Mouse (Mus musculus): ENCODE results near the gene Znhit3. TPM values are rescaled to one million over a fixed set of nuclear protein-coding genes. Genes with fewer than 3 reads are reported as not detected.
A peak's percentile ranks its signal among the peaks of the same experiment; 100 is the strongest.

Gene Znhit3
- total and polyA plus RNA-seq, 3 experiments: 2.4 to 40.2 (median 22.1) TPM

DNA sequence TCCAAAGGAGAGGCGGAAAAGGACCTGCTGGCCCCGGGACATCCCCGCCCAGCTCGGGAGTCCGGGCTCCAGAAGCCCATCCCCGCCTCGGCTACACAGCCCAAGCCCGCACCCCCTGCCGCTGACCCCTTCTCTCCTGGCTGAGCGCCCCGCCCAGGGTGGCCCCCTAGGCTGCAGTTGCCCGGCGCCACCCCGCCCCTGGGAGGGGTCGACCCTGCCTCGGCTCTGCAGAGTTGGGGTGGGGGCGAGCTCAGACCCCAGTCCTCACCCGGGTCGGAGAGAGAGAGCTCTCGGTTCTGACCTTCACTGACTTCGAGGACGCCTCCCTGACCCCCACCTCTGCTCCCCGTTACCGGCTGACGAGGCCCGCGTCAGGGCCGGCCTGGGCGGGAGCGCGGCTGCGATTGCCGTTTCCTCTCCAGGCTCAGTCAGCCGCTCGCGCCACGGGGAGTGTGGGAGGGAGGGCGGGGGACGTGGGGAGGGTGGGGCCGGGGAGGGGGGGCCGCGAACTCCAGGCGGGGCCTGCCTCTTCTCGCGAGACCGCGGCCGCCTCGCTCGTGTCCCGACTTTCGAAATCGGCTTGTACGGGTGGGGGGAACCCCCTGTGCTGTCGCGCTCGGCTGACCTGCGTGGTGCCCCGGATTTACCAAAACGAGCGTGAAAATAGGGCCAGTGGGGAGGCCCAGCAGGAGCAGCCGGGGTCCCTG lies 45.7 kb downstream of the Znhit3 start, which contains the start of gene Ggnbp2:
Gene Ggnbp2 (minus strand): TSS at position 481 of the 707 bp plus-strand sequence.
- ATAC-seq (ENCODE audit: extremely low read depth, insufficient number of reproducible peaks, low FRiP score, poor library complexity, severe bottlenecking) (peak; percentile 18; the same call in 1 of the 2 replicates), DNase-seq (ENCODE audit: low spot score) (peak; percentile 85)
- no peaks in the 10 kb centered on the region for H3K9me3 ChIP-seq (replicated peaks)
- peaks cover 29% of the 10 kb centered on the region for H3K36me3 ChIP-seq (replicated peaks)
- H3K4me3 ChIP-seq (ENCODE audit: low read depth, low read length): peak within 1 kb of the TSS; percentile 97
- H3K4me1 ChIP-seq (ENCODE audit: insufficient read depth, low read depth, low read length): peaks cover 38% of the 10 kb centered on the region
- no peaks in the 10 kb centered on the region for H3K27me3 ChIP-seq (ENCODE audit: insufficient read depth, low read length)
- no peak for TF ChIP-seq TAL1 (conservative IDR thresholded peaks at IDR 0.05; ENCODE audit: low read depth, low read length)
- TF ChIP-seq CTCF (IDR thresholded peaks at IDR 0.05; ENCODE audit: low read depth, low read length): no peak
- no peak for TF ChIP-seq POLR2AphosphoS5 (IDR thresholded peaks at IDR 0.05; ENCODE audit: insufficient replicate concordance, low read depth, low read length)
- TF ChIP-seq GATA2 (IDR thresholded peaks at IDR 0.05; ENCODE audit: borderline replicate concordance, low read depth, low read length): no peak
- no peak for TF ChIP-seq GATA1 (IDR thresholded peaks at IDR 0.05; ENCODE audit: borderline replicate concordance, low read length)

DNA sequence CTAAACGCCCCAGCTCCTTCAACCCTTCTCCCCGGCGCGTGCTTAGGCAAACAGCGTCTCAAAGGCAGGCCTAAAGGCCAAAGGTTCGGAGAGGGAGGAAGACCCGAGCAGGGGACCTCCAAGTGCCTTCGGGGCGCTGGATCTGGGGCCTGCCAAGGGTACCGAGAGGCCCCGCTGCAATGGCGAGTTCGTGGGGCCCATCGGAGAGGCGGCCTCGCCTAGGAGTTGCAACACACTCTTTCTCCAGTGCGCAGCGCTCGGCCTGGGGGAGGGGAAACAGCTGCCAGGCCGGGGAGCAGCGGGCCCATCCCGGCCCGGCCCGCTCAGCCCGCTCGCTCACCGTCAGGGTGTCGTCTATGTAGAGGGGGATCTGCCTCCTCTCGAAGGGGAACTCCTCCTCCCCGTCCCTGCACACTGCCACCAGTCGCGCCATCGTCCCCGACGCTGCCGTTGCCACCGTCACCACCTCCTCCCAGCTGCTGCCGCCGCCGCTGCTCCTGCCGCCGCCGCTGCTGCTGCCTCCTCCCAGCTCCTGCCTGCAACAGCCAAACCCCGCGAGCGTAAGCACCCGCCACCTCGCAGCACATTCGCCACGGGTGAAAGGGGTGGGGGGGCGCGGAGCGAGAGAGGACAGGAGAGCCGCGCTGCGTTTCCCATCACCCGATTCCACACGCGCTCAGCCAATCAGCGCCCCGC lies 46.5 kb downstream of the Znhit3 start:
- DNase-seq (ENCODE audit: low spot score) (peak; percentile 78), ATAC-seq (ENCODE audit: extremely low read depth, insufficient number of reproducible peaks, low FRiP score, poor library complexity, severe bottlenecking) (peak; percentile 68)
- H3K4me3 ChIP-seq (ENCODE audit: low read depth, low read length): peak overlapping the region; percentile 97
- peaks cover 29% of the 10 kb centered on the region for H3K36me3 ChIP-seq (replicated peaks)
- no peaks in the 10 kb centered on the region for H3K27me3 ChIP-seq (ENCODE audit: insufficient read depth, low read length)
- no peaks in the 10 kb centered on the region for H3K9me3 ChIP-seq (replicated peaks)
- TF ChIP-seq CTCF (IDR thresholded peaks at IDR 0.05; ENCODE audit: low read depth, low read length) (no peak), GATA2 (IDR thresholded peaks at IDR 0.05; ENCODE audit: borderline replicate concordance, low read depth, low read length) (no peak), POLR2AphosphoS5 (IDR thresholded peaks at IDR 0.05; ENCODE audit: insufficient replicate concordance, low read depth, low read length) (no peak), TAL1 (conservative IDR thresholded peaks at IDR 0.05; ENCODE audit: low read depth, low read length) (no peak), GATA1 (IDR thresholded peaks at IDR 0.05; ENCODE audit: borderline replicate concordance, low read length) (no peak)
- H3K4me1 ChIP-seq (ENCODE audit: insufficient read depth, low read depth, low read length): peaks cover 44% of the 10 kb centered on the region

DNA sequence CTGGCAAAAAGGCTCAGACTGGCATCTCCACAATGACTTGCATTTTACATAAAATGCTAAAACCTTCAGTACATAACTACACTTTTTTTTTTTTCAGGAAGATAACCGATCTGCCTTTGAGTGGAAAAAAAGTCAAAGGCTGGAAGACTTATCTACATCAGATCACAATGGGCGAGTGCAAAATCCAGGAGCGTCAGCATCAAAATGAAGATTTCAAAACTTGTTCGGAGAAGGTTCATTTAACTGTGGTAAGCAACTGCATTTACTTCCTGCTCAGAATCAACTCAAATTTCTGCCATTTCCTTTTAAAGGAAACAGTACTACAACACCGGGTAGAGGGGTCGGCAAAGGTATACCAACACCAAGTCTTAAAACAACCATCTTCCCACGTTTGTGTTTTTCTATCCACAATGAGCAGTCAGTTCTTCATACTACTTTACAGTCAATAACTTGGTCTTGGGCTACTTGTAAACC lies 47.3 kb downstream of the Znhit3 start:
- Histone ChIP-seq H3K4me3 (ENCODE audit: low read depth, low read length) (peak overlapping the region; percentile 97), H3K36me3 (replicated peaks) (peaks cover 28% of the 10 kb centered on the region)
- no peak for ATAC-seq (ENCODE audit: extremely low read depth, insufficient number of reproducible peaks, low FRiP score, poor library complexity, severe bottlenecking)

DNA sequence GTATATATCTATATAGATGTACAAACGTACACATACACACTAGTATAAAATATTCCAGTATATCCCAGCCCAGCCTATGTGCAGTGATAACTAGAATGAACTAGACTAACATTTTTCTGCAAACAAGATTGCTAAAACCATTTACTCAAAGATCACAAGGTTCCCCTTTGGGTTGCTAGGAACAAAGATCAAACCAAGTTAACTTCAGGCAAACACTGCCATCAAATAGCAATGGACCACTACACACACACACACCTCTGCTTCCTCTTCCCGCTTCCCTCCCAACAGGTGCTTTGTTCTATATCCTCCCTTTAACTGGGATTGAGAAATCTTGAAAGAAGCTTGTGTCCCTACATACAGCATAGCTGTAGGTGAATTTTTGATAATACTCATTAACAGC lies 48.6 kb downstream of the Znhit3 start:
- no peak for DNase-seq (ENCODE audit: low spot score)
- TF ChIP-seq TAL1 (conservative IDR thresholded peaks at IDR 0.05; ENCODE audit: low read depth, low read length) (no peak), CTCF (IDR thresholded peaks at IDR 0.05; ENCODE audit: low read depth, low read length) (no peak), POLR2AphosphoS5 (IDR thresholded peaks at IDR 0.05; ENCODE audit: insufficient replicate concordance, low read depth, low read length) (no peak), GATA2 (IDR thresholded peaks at IDR 0.05; ENCODE audit: borderline replicate concordance, low read depth, low read length) (no peak), GATA1 (IDR thresholded peaks at IDR 0.05; ENCODE audit: borderline replicate concordance, low read length) (no peak)
- Histone ChIP-seq H3K4me1 (ENCODE audit: insufficient read depth, low read depth, low read length) (peaks cover 46% of the 10 kb centered on the region), H3K4me3 (ENCODE audit: low read depth, low read length) (peak overlapping the region; percentile 60), H3K9me3 (replicated peaks) (no peaks in the 10 kb centered on the region), H3K36me3 (replicated peaks) (peaks cover 36% of the 10 kb centered on the region), H3K27me3 (ENCODE audit: insufficient read depth, low read length) (no peaks in the 10 kb centered on the region)
- no peak for ATAC-seq (ENCODE audit: extremely low read depth, insufficient number of reproducible peaks, low FRiP score, poor library complexity, severe bottlenecking)

More for the DNA sequence above, 47.3 kb downstream of the Znhit3 start:
- TF ChIP-seq GATA2 (IDR thresholded peaks at IDR 0.05; ENCODE audit: borderline replicate concordance, low read depth, low read length) (no peak), POLR2AphosphoS5 (IDR thresholded peaks at IDR 0.05; ENCODE audit: insufficient replicate concordance, low read depth, low read length) (no peak), TAL1 (conservative IDR thresholded peaks at IDR 0.05; ENCODE audit: low read depth, low read length) (no peak), GATA1 (IDR thresholded peaks at IDR 0.05; ENCODE audit: borderline replicate concordance, low read length) (no peak), CTCF (IDR thresholded peaks at IDR 0.05; ENCODE audit: low read depth, low read length) (no peak)
- Histone ChIP-seq H3K9me3 (replicated peaks) (no peaks in the 10 kb centered on the region), H3K27me3 (ENCODE audit: insufficient read depth, low read length) (no peaks in the 10 kb centered on the region), H3K4me1 (ENCODE audit: insufficient read depth, low read depth, low read length) (peaks cover 47% of the 10 kb centered on the region)
- DNase-seq (ENCODE audit: low spot score): no peak

DNA sequence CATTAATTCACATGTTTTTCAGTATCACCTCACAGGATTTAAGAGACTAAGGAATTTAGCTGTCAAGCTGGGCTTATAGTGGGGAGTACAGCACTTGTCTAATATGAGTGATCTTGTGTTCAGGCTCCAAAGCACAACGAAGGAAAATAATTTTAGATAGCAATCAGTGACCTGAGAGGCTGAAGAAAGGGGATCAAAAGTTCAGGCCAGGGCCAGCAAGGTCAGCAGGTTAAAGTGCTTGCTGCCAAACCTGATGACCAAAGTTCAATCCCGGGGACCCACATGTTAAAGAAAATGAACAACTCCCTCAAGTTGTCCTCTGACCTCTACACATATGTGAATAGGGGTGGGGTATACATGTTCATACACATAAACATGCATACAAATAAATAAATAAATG lies 50.9 kb downstream of the Znhit3 start:
- peaks cover 48% of the 10 kb centered on the region for H3K36me3 ChIP-seq (replicated peaks)
- H3K4me3 ChIP-seq (ENCODE audit: low read depth, low read length): no peak overlapping the region
- H3K27me3 ChIP-seq (ENCODE audit: insufficient read depth, low read length): no peaks in the 10 kb centered on the region
- ATAC-seq (ENCODE audit: extremely low read depth, insufficient number of reproducible peaks, low FRiP score, poor library complexity, severe bottlenecking): no peak
- TF ChIP-seq GATA2 (IDR thresholded peaks at IDR 0.05; ENCODE audit: borderline replicate concordance, low read depth, low read length) (no peak), POLR2AphosphoS5 (IDR thresholded peaks at IDR 0.05; ENCODE audit: insufficient replicate concordance, low read depth, low read length) (no peak), TAL1 (conservative IDR thresholded peaks at IDR 0.05; ENCODE audit: low read depth, low read length) (no peak), GATA1 (IDR thresholded peaks at IDR 0.05; ENCODE audit: borderline replicate concordance, low read length) (no peak), CTCF (IDR thresholded peaks at IDR 0.05; ENCODE audit: low read depth, low read length) (no peak)
- peaks cover 57% of the 10 kb centered on the region for H3K4me1 ChIP-seq (ENCODE audit: insufficient read depth, low read depth, low read length)
- no peak for DNase-seq (ENCODE audit: low spot score)
- no peaks in the 10 kb centered on the region for H3K9me3 ChIP-seq (replicated peaks)

Other genes starting within 250 kb of the Znhit3 start
- 10.0 and 14.1 TPM in 2 replicates for gene Mrm1, start 96.9 kb downstream of the Znhit3 start, total RNA-seq (2014; fragmentation: Nextera tagmentation)
- 8.0 and 10.7 TPM in 2 replicates for gene Mrm1, start 96.9 kb downstream of the Znhit3 start, total RNA-seq (2017)
- 9.8 and 10.5 TPM in 2 replicates for gene Mrm1, start 96.9 kb downstream of the Znhit3 start, polyA plus RNA-seq (2012)
- 36.6 and 180 TPM in 2 replicates for gene Dhrs11, start 87.4 kb downstream of the Znhit3 start, total RNA-seq (2014; fragmentation: Nextera tagmentation)
- gene Dhrs11, start 87.4 kb downstream of the Znhit3 start, total RNA-seq (2017): 12.1 and 16.7 TPM in 2 replicates
- gene Dhrs11, start 87.4 kb downstream of the Znhit3 start, polyA plus RNA-seq (2012): 7.0 and 7.7 TPM in 2 replicates
- gene Ggnbp2, start 45.5 kb downstream of the Znhit3 start, total RNA-seq (2014; fragmentation: Nextera tagmentation): 170 and 191 TPM in 2 replicates
- 127 and 156 TPM in 2 replicates for gene Ggnbp2, start 45.5 kb downstream of the Znhit3 start, total RNA-seq (2017)
- 126 and 142 TPM in 2 replicates for gene Ggnbp2, start 45.5 kb downstream of the Znhit3 start, polyA plus RNA-seq (2012)
- gene Myo19, start 36.2 kb downstream of the Znhit3 start, total RNA-seq (2014; fragmentation: Nextera tagmentation): 8.5 and 8.9 TPM in 2 replicates
- gene Myo19, start 36.2 kb downstream of the Znhit3 start, total RNA-seq (2017): 5.2 and 6.0 TPM in 2 replicates
- 15.5 and 22.6 TPM in 2 replicates for gene Myo19, start 36.2 kb downstream of the Znhit3 start, polyA plus RNA-seq (2012)
- gene Pigw, start 36.1 kb downstream of the Znhit3 start, total RNA-seq (2014; fragmentation: Nextera tagmentation): 13.7 and 19.3 TPM in 2 replicates
- gene Pigw, start 36.1 kb downstream of the Znhit3 start, total RNA-seq (2017): 8.4 and 11.4 TPM in 2 replicates
- gene Pigw, start 36.1 kb downstream of the Znhit3 start, polyA plus RNA-seq (2012): 2.2 and 3.4 TPM in 2 replicates
- gene Car4, start 41.4 kb upstream of the Znhit3 start, total RNA-seq (2014; fragmentation: Nextera tagmentation): not detected in 2 replicates
- 0.17 TPM in 1 of 2 replicates, not detected in the other for gene Car4, start 41.4 kb upstream of the Znhit3 start, total RNA-seq (2017)
- not detected in 2 replicates for gene Car4, start 41.4 kb upstream of the Znhit3 start, polyA plus RNA-seq (2012)
- 42.4 and 163 TPM in 2 replicates for gene Usp32, start 223.8 kb upstream of the Znhit3 start, total RNA-seq (2014; fragmentation: Nextera tagmentation)
- 19.2 and 24.9 TPM in 2 replicates for gene Usp32, start 223.8 kb upstream of the Znhit3 start, total RNA-seq (2017)
- 9.9 and 10.4 TPM in 2 replicates for gene Usp32, start 223.8 kb upstream of the Znhit3 start, polyA plus RNA-seq (2012)